Mouse (Mus musculus) layer of hippocampus, postnatal 25 days (tissue): ENCODE measurements around the gene Mapkapk3. TPM values are rescaled to one million over a fixed set of nuclear protein-coding genes. Genes with fewer than 3 reads are reported as not detected.

ENCODE experiments used
- DNase-seq, 2 experiments: peaks; one replicate each; pipeline ENCODE4 v3.0.0; 2022; ENCODE audit warnings: mixed read lengths in 2 of 2, low spot score in 1 of 2; ENCODE audit errors: extremely low spot score in 1 of 2
- total RNA-seq, 2 experiments: library from RNA; stranded (reverse); gene quantifications; 2 replicates each; pipeline ENCODE4 v1.2.3; 2021

Gene Mapkapk3
- total RNA-seq, 2 experiments from 2014 or later: 2.1 to 3.1 TPM

DNA sequence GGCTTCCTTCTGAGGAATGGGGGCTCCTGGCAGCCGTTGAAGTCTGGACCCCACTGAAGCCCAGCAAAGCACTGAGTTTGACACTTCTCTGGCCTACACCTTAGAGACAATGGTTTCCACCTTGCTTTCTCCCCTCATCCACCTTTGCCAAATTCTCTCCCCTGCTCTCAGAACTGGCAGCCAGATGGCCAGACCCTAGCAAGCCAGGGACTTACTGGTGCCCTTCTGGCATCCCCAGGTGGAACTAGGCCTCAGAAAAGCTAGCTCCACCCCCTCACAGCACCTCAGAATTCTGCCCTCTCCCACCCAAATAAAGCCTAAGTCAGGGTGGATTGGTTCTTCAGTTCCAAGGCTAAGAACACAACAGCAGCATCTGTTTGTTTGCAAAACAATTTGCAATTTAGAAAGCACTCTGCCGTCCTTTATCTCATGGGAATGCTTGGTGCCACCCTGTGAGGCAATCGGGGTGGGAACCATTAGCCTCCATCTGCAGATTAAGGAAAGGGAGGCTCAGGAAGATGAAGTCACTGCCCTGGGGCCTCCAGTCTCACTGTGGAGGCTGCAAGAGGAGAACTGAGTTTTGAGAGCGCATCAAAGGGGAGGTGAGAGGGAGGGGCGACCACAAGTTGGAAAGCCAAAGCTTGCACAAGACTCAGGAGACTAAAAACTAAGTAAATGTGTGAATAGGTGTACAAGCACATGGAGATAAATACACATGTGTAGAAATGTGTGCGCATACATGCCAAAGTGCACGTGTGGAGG is 18.3 kb downstream of the Mapkapk3 start:
- no peak for DNase-seq

DNA sequence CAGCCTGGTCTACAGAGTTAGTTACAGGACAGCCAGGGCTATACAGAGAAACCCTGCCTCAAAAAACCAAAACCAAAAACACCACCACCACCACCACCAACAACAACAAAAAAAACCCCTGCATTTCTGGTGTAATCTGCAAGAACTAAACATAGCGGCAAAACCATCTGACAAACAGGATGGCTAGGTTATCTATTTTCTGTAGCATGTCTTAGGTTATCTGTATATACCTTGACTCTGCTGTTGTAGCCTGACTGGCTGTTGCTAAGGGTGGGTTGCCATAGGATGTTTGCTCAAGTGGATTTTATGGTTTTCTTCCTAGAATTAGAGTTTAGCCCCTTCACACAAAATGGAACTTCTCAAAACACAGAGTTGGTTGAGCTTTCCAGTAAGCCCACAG is 19.9 kb downstream of the Mapkapk3 start:
- no peak for DNase-seq

DNA sequence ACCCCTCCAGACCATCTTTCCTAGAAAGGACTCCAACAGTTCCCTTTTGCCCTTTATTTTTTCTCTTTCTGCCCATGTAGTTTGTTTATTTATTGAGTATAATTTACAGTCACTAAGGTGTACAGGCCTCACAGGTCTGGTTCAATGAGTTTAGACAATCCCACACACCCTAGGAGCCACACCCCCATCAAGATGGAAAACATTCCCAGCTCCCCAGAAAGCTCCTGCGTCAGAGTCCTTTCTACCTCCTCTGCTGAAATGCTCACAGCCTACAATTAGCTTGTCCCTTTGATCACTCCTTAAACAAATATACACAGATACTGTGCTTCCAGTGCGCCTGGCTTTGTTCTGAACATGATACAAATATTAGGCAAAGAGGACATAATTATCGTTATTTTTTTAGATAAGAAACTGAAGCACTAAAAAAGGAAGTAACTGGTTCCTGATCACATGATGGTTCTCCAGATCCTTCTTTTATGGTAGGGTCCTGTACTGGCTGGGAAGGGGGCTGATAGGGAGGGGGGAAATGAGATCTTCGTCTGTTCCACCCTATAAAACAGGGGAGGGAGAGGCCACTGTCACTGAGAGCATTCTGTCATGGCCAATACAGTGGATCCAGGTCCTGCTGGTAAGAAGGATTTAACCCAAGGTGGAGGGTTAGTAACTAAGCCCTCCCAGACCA is 21.8 kb downstream of the Mapkapk3 start:
- no peak for DNase-seq

- DNase-seq: no peak
Measured at GRCm38 (mm10) chr9:107267028-107267427, 22.6 kb downstream of the Mapkapk3 start.

DNA sequence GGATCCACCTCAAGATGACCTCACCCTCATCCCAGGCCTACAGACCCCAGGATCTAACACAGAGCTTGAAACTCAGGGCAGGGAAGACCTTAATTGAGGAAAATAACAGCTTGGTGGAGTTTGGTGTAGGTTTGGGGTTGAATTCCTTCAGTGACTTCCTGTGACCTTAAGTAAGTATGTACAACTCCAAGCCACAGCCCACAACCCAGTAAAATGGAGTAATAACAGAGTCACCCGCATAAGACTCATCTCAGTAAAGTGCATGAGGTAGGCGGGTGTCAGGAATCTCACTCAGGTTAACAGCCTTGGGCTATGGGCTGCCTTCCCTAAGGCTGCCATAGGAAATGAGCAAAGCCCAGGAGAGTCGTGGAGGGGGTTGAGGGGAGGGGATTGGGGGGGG is 24.9 kb downstream of the Mapkapk3 start:
- no peak for DNase-seq

- DNase-seq: no peak
Measured at GRCm38 (mm10) chr9:107263912-107264311, 25.8 kb downstream of the Mapkapk3 start.

GRCm38 (mm10) chr9:107262375-107262774 is 27.3 kb downstream of the Mapkapk3 start:
- no peak for DNase-seq

DNA sequence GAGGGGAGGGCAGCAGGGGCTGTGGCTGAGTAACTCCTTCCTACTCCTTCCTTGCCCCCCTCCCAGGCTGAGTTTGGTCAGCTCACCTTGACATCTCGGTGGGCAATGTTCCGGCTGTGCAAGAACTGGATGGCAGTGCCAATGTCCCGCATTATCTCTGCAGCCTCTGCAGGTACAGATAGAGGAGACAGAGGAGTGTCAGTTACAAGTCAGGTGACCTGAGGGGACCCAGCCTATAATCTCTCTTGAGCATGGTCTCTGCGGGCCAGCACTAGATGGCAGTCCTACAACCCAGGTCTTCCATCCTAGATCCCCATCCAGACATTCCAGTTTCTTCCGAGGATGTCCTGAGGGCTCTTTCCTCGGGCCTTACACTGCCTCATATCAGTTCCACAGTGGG is 27.9 kb downstream of the Mapkapk3 start:
- DNase-seq: no peak

DNA sequence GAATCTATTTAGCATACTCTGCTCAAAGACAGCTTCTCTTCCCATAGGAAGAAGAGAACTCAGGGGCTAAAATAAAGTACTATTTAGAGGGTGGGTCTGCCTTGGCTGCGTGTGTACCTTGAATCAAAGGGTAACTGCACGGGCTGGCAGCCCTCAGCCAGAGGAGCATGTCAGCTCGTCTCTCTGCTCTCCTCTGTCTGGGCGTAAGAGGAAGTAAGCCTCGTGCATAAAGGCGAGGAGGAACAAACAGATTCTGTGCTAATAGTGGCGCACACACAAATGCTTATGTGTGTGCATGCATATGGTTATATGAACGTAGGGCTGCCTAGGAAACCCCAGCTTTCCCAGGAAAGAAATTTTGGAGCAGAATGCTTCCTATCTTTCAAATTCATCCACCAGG is 28.8 kb downstream of the Mapkapk3 start:
- DNase-seq: no peak

DNA sequence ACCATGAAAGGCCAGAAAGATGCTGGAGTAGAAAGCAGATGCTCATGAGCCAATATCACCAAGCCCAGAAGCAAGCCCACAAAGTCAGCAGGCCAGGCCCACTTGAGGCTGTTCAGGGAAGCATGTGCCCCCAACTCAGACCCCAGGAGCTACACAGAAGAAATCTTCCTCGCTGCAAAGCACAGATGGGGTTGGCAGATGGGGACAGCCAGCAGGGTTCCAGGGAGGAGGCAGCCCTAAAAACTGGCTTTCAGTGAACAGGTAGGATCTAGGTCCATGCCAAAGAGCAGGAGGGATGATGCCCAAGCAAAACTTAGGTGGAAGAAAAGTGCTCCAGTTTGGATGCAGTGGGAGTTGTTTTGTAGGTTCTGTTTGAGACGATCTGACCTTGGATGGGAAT is 29.2 kb downstream of the Mapkapk3 start:
- DNase-seq: no peak

GRCm38 (mm10) chr9:107259571-107259970 is 30.1 kb downstream of the Mapkapk3 start:
- DNase-seq: no peak

DNA sequence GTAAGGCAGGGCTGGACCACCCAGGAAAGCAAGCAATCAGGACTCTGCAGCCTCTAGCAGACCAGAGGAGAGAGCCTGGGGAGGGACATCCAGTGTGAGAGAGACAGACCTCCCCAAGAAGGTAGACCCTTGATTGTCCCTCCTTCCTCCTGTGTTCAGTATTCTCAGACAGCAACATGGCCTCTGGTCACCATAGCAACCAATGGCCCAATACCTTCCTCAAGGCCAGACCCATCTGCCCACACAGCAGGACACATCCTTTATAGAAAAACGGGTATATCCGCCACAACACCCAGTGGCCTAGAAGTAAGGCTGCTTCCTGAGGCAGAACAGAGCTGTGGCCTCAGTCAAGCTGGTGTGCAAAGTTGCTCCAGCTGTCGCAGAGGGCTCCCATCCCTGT is 34.1 kb downstream of the Mapkapk3 start:
- DNase-seq: no peak

GRCm38 (mm10) chr9:107254925-107255324 is 34.8 kb downstream of the Mapkapk3 start:
- no peak for DNase-seq

DNA sequence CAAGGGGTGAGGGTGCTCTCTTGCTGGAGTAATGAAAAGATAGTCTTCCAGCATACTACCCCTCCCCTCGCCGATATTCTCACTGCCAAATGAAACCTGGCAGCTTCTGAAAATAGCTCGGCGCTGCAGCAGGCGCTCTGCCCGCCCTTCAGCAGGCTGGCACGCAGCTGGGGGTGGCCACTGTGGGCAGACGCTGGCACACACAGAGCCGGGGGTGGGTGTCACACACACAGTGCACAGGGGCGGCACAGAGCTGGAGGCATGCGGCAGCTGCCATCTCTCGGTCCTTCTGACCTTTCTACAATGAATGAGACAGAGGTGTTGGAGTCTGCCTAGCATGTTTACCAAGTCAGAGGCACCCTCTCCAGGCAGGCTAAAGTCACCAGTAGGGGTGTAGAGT is 35.2 kb downstream of the Mapkapk3 start:
- peak; percentile 46 to 68 for DNase-seq

- DNase-seq: no peak
Measured at GRCm38 (mm10) chr9:107252164-107252563, 37.5 kb downstream of the Mapkapk3 start.

GRCm38 (mm10) chr9:107250416-107251337 is 39.0 kb downstream of the Mapkapk3 start:
- no peak for DNase-seq

- no peak for DNase-seq
Measured at GRCm38 (mm10) chr9:107249154-107249553, 40.5 kb downstream of the Mapkapk3 start.

GRCm38 (mm10) chr9:107246170-107246569 is 43.5 kb downstream of the Mapkapk3 start:
- no peak for DNase-seq

- no peak for DNase-seq
Measured at GRCm38 (mm10) chr9:107245311-107245710, 44.4 kb downstream of the Mapkapk3 start.

- no peak for DNase-seq
Measured at GRCm38 (mm10) chr9:107236151-107236550, 53.5 kb downstream of the Mapkapk3 start.

- DNase-seq: no peak
Measured at GRCm38 (mm10) chr9:107235261-107235660, 54.4 kb downstream of the Mapkapk3 start.
